Mouse (Mus musculus): Measurements from ENCODE around the gene AL731706.2. TPM values are rescaled to one million over a fixed set of nuclear protein-coding genes. Genes with fewer than 3 reads are reported as not detected.
A peak's percentile ranks its signal among the peaks of the same experiment; 100 is the strongest.
"Not testable (repeated sequence)": the region's sequence is repeated elsewhere in the genome, so short reads cannot be mapped to it uniquely, and the experiment has no call there.

AL731706.2 gene
- polyA plus RNA-seq, 1 experiment from 2014 or later: 25.1 TPM

- H3K4me2 ChIP-seq (ENCODE audit: low read depth, low read length): no peak overlapping the region
- no peaks in the 10 kb centered on the region for H3K36me3 ChIP-seq (ENCODE audit: control insufficient read depth, insufficient read depth, low read length)
- H3K27me3 ChIP-seq (ENCODE audit: control insufficient read depth, insufficient read depth, low read length): no peaks in the 10 kb centered on the region
- 74% methylated on average over 2 of the region's 2 CpGs for WGBS
- no peak overlapping the region for H3K27ac ChIP-seq (ENCODE audit: low read depth, low read length)
- H3K4me1 ChIP-seq (ENCODE audit: control insufficient read depth, insufficient read depth, low read length): peaks cover 5% of the 10 kb centered on the region; the same call in 1 of the 2 replicates
- H3K4me3 ChIP-seq (ENCODE audit: low read depth, low read length): no peak overlapping the region
- no peaks in the 10 kb centered on the region for H3K9me3 ChIP-seq (ENCODE audit: control insufficient read depth, low read length)
- no peak overlapping the region for H3K9ac ChIP-seq (replicated peaks; ENCODE audit: low read depth, low read length)
- no peak for ATAC-seq (ENCODE audit: low read depth)
Observed at GRCm38 (mm10) chr2:136896131-136896530, 10.7 kb upstream of the AL731706.2 start.

GRCm38 (mm10) chr2:136894494-136894893 is 9.0 kb upstream of the AL731706.2 start:
- no peak overlapping the region for H3K4me3 ChIP-seq (ENCODE audit: low read depth, low read length)
- H3K9ac ChIP-seq (replicated peaks; ENCODE audit: low read depth, low read length): no peak overlapping the region
- H3K27me3 ChIP-seq (ENCODE audit: control insufficient read depth, insufficient read depth, low read length): no peaks in the 10 kb centered on the region
- H3K27ac ChIP-seq (ENCODE audit: low read depth, low read length): no peak overlapping the region
- no peak overlapping the region for H3K4me2 ChIP-seq (ENCODE audit: low read depth, low read length)
- H3K9me3 ChIP-seq (ENCODE audit: control insufficient read depth, low read length): no peaks in the 10 kb centered on the region
- no peak for ATAC-seq (ENCODE audit: low read depth)
- WGBS: 78% methylated on average over 2 of the region's 2 CpGs
- H3K36me3 ChIP-seq (ENCODE audit: control insufficient read depth, insufficient read depth, low read length): no peaks in the 10 kb centered on the region
- peaks cover 5% of the 10 kb centered on the region; the same call in 1 of the 2 replicates for H3K4me1 ChIP-seq (ENCODE audit: control insufficient read depth, insufficient read depth, low read length)

- peak; percentile 84 for ATAC-seq (ENCODE audit: low read depth)
- Histone ChIP-seq H3K4me2 (ENCODE audit: low read depth, low read length) (peak overlapping the region; percentile 47), H3K4me3 (ENCODE audit: low read depth, low read length) (peak overlapping the region; percentile 53), H3K9ac (replicated peaks; ENCODE audit: low read depth, low read length) (peak overlapping the region; percentile 68), H3K27ac (ENCODE audit: low read depth, low read length) (peak overlapping the region; percentile 97), H3K27me3 (ENCODE audit: control insufficient read depth, insufficient read depth, low read length) (no peaks in the 10 kb centered on the region), H3K4me1 (ENCODE audit: control insufficient read depth, insufficient read depth, low read length) (peaks cover 5% of the 10 kb centered on the region; the same call in 1 of the 2 replicates), H3K36me3 (ENCODE audit: control insufficient read depth, insufficient read depth, low read length) (no peaks in the 10 kb centered on the region), H3K9me3 (ENCODE audit: control insufficient read depth, low read length) (no peaks in the 10 kb centered on the region)
- WGBS: under 1% methylated on average over 23 of the region's 23 CpGs
Observed at GRCm38 (mm10) chr2:136891951-136892371, 6.5 kb upstream of the AL731706.2 start.

GRCm38 (mm10) chr2:136891068-136891950 is 5.8 kb upstream of the AL731706.2 start, which contains the start of the genes Slx4ip, AL731706.1 and Mkks:
Slx4ip (plus strand) TSS chr2:136891218.
AL731706.1 (minus strand) TSS chr2:136891389.
Mkks (minus strand) TSS chr2:136891389.
- WGBS: under 1% methylated on average over 49 of the region's 49 CpGs
- Histone ChIP-seq H3K27ac (ENCODE audit: low read depth, low read length) (peak within 1 kb of the TSS; percentile 97), H3K27me3 (ENCODE audit: control insufficient read depth, insufficient read depth, low read length) (no peaks in the 10 kb centered on the region), H3K36me3 (ENCODE audit: control insufficient read depth, insufficient read depth, low read length) (no peaks in the 10 kb centered on the region), H3K4me1 (ENCODE audit: control insufficient read depth, insufficient read depth, low read length) (peaks cover 5% of the 10 kb centered on the region; the same call in 1 of the 2 replicates), H3K9me3 (ENCODE audit: control insufficient read depth, low read length) (no peaks in the 10 kb centered on the region), H3K4me2 (ENCODE audit: low read depth, low read length) (peak within 1 kb of the TSS; percentile 47), H3K4me3 (ENCODE audit: low read depth, low read length) (peak within 1 kb of the TSS; percentile 53), H3K9ac (replicated peaks; ENCODE audit: low read depth, low read length) (peak within 1 kb of the TSS; percentile 68)
- ATAC-seq (ENCODE audit: low read depth): peak; percentile 97

- H3K9ac ChIP-seq (replicated peaks; ENCODE audit: low read depth, low read length): peak overlapping the region; percentile 60
- 7% methylated on average over 15 of the region's 15 CpGs for WGBS
- H3K4me2 ChIP-seq (ENCODE audit: low read depth, low read length): peak overlapping the region; percentile 41
- not testable (repeated sequence) for H3K4me1 ChIP-seq (ENCODE audit: control insufficient read depth, insufficient read depth, low read length); H3K9me3 ChIP-seq (ENCODE audit: control insufficient read depth, low read length); H3K27me3 ChIP-seq (ENCODE audit: control insufficient read depth, insufficient read depth, low read length); H3K36me3 ChIP-seq (ENCODE audit: control insufficient read depth, insufficient read depth, low read length)
- peak overlapping the region; percentile 53 for H3K4me3 ChIP-seq (ENCODE audit: low read depth, low read length)
- H3K27ac ChIP-seq (ENCODE audit: low read depth, low read length): peak overlapping the region; percentile 97
- ATAC-seq (ENCODE audit: low read depth): peak; percentile 74
Observed at GRCm38 (mm10) chr2:136890716-136891067, 5.2 kb upstream of the AL731706.2 start.

- Histone ChIP-seq H3K4me3 (ENCODE audit: low read depth, low read length) (no peak overlapping the region), H3K4me1 (ENCODE audit: control insufficient read depth, insufficient read depth, low read length) (no peaks in the 10 kb centered on the region), H3K9ac (replicated peaks; ENCODE audit: low read depth, low read length) (no peak overlapping the region), H3K4me2 (ENCODE audit: low read depth, low read length) (no peak overlapping the region), H3K9me3 (ENCODE audit: control insufficient read depth, low read length) (no peaks in the 10 kb centered on the region), H3K27me3 (ENCODE audit: control insufficient read depth, insufficient read depth, low read length) (no peaks in the 10 kb centered on the region), H3K36me3 (ENCODE audit: control insufficient read depth, insufficient read depth, low read length) (peaks cover 10% of the 10 kb centered on the region), H3K27ac (ENCODE audit: low read depth, low read length) (no peak overlapping the region)
- WGBS: 69% methylated on average over 4 of the region's 4 CpGs
- no peak for ATAC-seq (ENCODE audit: low read depth)
Observed at GRCm38 (mm10) chr2:136886846-136887245, 1.4 kb upstream of the AL731706.2 start.

GRCm38 (mm10) chr2:136854543-136855388 is 30.7 kb downstream of the AL731706.2 start:
- WGBS: 14% methylated on average over 5 of the region's 5 CpGs
- H3K4me2 ChIP-seq (ENCODE audit: low read depth, low read length): no peak overlapping the region
- no peak for ATAC-seq (ENCODE audit: low read depth)
- H3K4me3 ChIP-seq (ENCODE audit: low read depth, low read length): no peak overlapping the region
- no peaks in the 10 kb centered on the region for H3K4me1 ChIP-seq (ENCODE audit: control insufficient read depth, insufficient read depth, low read length)
- H3K27ac ChIP-seq (ENCODE audit: low read depth, low read length): peak overlapping the region; percentile 4; the same call in 1 of the 2 replicates
- no peaks in the 10 kb centered on the region for H3K36me3 ChIP-seq (ENCODE audit: control insufficient read depth, insufficient read depth, low read length)
- H3K27me3 ChIP-seq (ENCODE audit: control insufficient read depth, insufficient read depth, low read length): no peaks in the 10 kb centered on the region
- no peaks in the 10 kb centered on the region for H3K9me3 ChIP-seq (ENCODE audit: control insufficient read depth, low read length)
- H3K9ac ChIP-seq (replicated peaks; ENCODE audit: low read depth, low read length): no peak overlapping the region

GRCm38 (mm10) chr2:136850366-136850765 is 35.1 kb downstream of the AL731706.2 start:
- no peak overlapping the region for H3K4me3 ChIP-seq (ENCODE audit: low read depth, low read length)
- no peak overlapping the region for H3K4me2 ChIP-seq (ENCODE audit: low read depth, low read length)
- H3K27ac ChIP-seq (ENCODE audit: low read depth, low read length): no peak overlapping the region
- H3K27me3 ChIP-seq (ENCODE audit: control insufficient read depth, insufficient read depth, low read length): no peaks in the 10 kb centered on the region
- no peaks in the 10 kb centered on the region for H3K36me3 ChIP-seq (ENCODE audit: control insufficient read depth, insufficient read depth, low read length)
- H3K9ac ChIP-seq (replicated peaks; ENCODE audit: low read depth, low read length): no peak overlapping the region
- WGBS: 73% methylated on average over 3 of the region's 3 CpGs
- no peaks in the 10 kb centered on the region for H3K9me3 ChIP-seq (ENCODE audit: control insufficient read depth, low read length)
- no peak for ATAC-seq (ENCODE audit: low read depth)
- H3K4me1 ChIP-seq (ENCODE audit: control insufficient read depth, insufficient read depth, low read length): no peaks in the 10 kb centered on the region

Data from neural tube, embryonic 14.5 days (tissue).